Mouse (Mus musculus) liver, postnatal 0 days (tissue): ENCODE results near the gene Tap1. TPM values are rescaled to one million over a fixed set of nuclear protein-coding genes. Genes with fewer than 3 reads are reported as not detected.

Source experiments
- ATAC-seq: fragments of 200-750 bp; cut with Nextera tagmentation; 2 replicates; pipeline ENCODE4 v1.8.0; 2017; ENCODE audit warnings: mild to moderate bottlenecking, moderate library complexity
- DNase-seq: peaks from one replicate; pipeline ENCODE4 v3.0.0-alpha.2; 2016
- H3K27ac ChIP-seq: fragments of 300-500 bp; sonication (generic); 2 replicates; pipeline ENCODE4 v1.5.1; 2014; ENCODE audit warnings: antibody characterized with exemption, moderate library complexity, mild to moderate bottlenecking, low read depth
- H3K27me3 ChIP-seq: fragments of 300-500 bp; sonication (generic); 2 replicates; pipeline ENCODE4 v1.6.1; 2014; ENCODE audit warnings: low read length, control low read depth, mixed read lengths; ENCODE audit not compliant: insufficient read depth
- H3K36me3 ChIP-seq: fragments of 300-500 bp; sonication (generic); replicated peaks from 2 replicates; pipeline ENCODE4 v1.6.1; 2014; ENCODE audit warnings: mild to moderate bottlenecking, control low read depth, low read length, moderate library complexity, mixed read lengths; ENCODE audit not compliant: insufficient read depth
- H3K4me1 ChIP-seq: fragments of 300-500 bp; sonication (generic); 2 replicates; pipeline ENCODE4 v1.6.1; 2014; ENCODE audit warnings: antibody characterized with exemption, mild to moderate bottlenecking, control low read depth; ENCODE audit not compliant: insufficient read depth
- H3K4me2 ChIP-seq: fragments of 300-500 bp; sonication (generic); 2 replicates; pipeline ENCODE4 v1.6.1; 2014; ENCODE audit warnings: low read depth, mild to moderate bottlenecking, low read length, moderate library complexity, mixed read lengths
- H3K4me3 ChIP-seq: fragments of 300-500 bp; sonication (generic); 2 replicates; pipeline ENCODE4 v1.5.1; 2014; ENCODE audit warnings: low read depth, low read length
- H3K9ac ChIP-seq: fragments of 300-500 bp; sonication (generic); replicated peaks from 2 replicates; pipeline ENCODE4 v1.6.1; 2014; ENCODE audit warnings: mild to moderate bottlenecking, moderate library complexity
- H3K9me3 ChIP-seq: fragments of 300-500 bp; sonication (generic); 2 replicates; pipeline ENCODE4 v1.6.1; 2016; ENCODE audit warnings: mild to moderate bottlenecking, control low read depth, low read length, mixed read lengths
- CTCF ChIP-seq: sonication (generic); IDR thresholded peaks from 2 replicates; pipeline ENCODE4 v1.5.1; 2016; ENCODE audit warnings: antibody characterized with exemption, low read depth
- EP300 ChIP-seq: IDR thresholded peaks from 2 replicates; pipeline ENCODE4 v1.6.1; 2016; ENCODE audit warnings: antibody characterized with exemption, low read depth, mild to moderate bottlenecking
- WGBS: fragments of 180-500 bp; shearing (Covaris S2); extraction: QIAGEN DNeasy Blood & Tissue Kit; methylation state at CpG from one replicate; pipeline ENCODE4 v1.1.7; 2014; ENCODE audit not compliant: insufficient replicate concordance; 5-methylcytosine and 5-hydroxymethylcytosine counted together
- polyA plus RNA-seq: library from polyadenylated mRNA; unstranded; fragments of >200 nt; fragmentation: Nextera tagmentation; extraction: Ambion mirVana; gene quantifications from 2 replicates; pipeline ENCODE4 v1.2.1, GENCODE M21; 2015

Gene Tap1
- polyA plus RNA-seq, 1 experiment from 2014 or later: 8.8 TPM

DNA sequence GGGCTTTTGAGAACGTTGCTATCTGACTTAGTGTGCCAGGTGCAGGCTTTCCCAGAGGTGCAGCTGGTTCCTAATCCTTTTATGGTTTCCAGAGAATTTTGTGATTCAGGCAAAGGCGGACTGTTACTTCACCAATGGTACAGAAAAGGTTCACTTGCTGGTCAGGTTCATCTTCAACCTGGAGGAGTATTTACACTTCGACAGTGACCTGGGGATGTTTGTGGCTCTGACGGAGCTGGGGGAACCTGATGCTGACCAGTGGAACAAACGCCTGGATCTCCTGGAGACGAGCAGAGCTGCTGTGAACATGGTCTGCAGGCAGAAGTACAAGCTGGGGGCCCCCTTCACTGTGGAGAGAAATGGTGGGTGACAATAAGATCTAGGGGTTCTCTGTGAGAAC is 53.6 kb downstream of the Tap1 start:
- 0 out of 2 replicates have a peak, but pooled peaks cover 5% of the 10 kb centered on the region for H3K9me3 ChIP-seq
- no peak overlapping the region for H3K4me2 ChIP-seq
- no peak overlapping the region for H3K9ac ChIP-seq
- peaks cover 3% of the 10 kb centered on the region; the same call in 1 of the 2 replicates for H3K4me1 ChIP-seq
- TF ChIP-seq CTCF: no peak
- no peak for TF ChIP-seq EP300
- DNase-seq: no peak
- no peaks in the 10 kb centered on the region for H3K27me3 ChIP-seq
- H3K4me3 ChIP-seq: no peak overlapping the region
- no peaks in the 10 kb centered on the region for H3K36me3 ChIP-seq
- no peak for ATAC-seq
- H3K27ac ChIP-seq: no peak overlapping the region
- WGBS: 70% methylated on average over 6 of the region's 6 CpGs

DNA sequence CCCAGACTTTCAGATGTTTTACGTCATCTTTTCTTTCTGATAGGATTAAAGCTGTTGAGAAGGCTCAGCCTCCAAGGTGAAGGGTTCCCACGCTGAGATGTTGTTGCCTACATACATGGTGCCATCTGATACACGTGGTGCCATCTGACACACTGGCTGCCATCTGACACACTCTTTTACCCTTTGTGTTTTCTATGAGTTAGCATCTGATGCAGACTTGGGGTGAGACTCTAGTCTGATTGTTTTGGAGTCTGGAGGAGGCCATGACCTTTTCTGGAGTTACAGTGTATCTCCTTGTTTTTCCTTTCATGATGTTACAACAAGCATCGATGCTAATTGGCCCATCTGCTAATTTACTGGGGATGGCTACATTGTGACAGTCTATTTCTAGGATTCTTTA is 57.3 kb downstream of the Tap1 start:
- H3K27me3 ChIP-seq: no peaks in the 10 kb centered on the region
- H3K27ac ChIP-seq: no peak overlapping the region
- no peak for TF ChIP-seq EP300
- no peak for TF ChIP-seq CTCF
- ATAC-seq (no peak), DNase-seq (no peak)
- H3K9me3 ChIP-seq: 0 out of 2 replicates have a peak, but pooled peaks cover 5% of the 10 kb centered on the region
- H3K4me2 ChIP-seq: no peak overlapping the region
- no peak overlapping the region for H3K9ac ChIP-seq
- no peak overlapping the region for H3K4me3 ChIP-seq
- no peaks in the 10 kb centered on the region for H3K36me3 ChIP-seq
- no peaks in the 10 kb centered on the region for H3K4me1 ChIP-seq
- WGBS: 72% methylated on average over 4 of the region's 4 CpGs

Other genes starting within 250 kb of the Tap1 start
- gene Pfdn6, start 247.2 kb upstream of the Tap1 start, polyA plus RNA-seq: 82.2 and 85.5 TPM in 2 replicates
- 12.7 and 12.8 TPM in 2 replicates for gene Wdr46, start 246.9 kb upstream of the Tap1 start, polyA plus RNA-seq
- gene B3galt4, start 236.1 kb upstream of the Tap1 start, polyA plus RNA-seq: 2.2 and 2.4 TPM in 2 replicates
- gene Vps52, start 231.7 kb upstream of the Tap1 start, polyA plus RNA-seq: 12.5 and 13.4 TPM in 2 replicates
- 1,510 and 1,549 TPM in 2 replicates for gene Rps18, start 231.6 kb upstream of the Tap1 start, polyA plus RNA-seq
- 274 and 288 TPM in 2 replicates for gene H2-K1, start 187.2 kb upstream of the Tap1 start, polyA plus RNA-seq
- gene Ring1, start 162.9 kb upstream of the Tap1 start, polyA plus RNA-seq: 6.0 and 7.1 TPM in 2 replicates
- 49.1 and 51.6 TPM in 2 replicates for gene H2-Ke6, start 159.5 kb upstream of the Tap1 start, polyA plus RNA-seq
- gene Slc39a7, start 155.9 kb upstream of the Tap1 start, polyA plus RNA-seq: 41.3 and 43.4 TPM in 2 replicates
- gene Rxrb, start 155.7 kb upstream of the Tap1 start, polyA plus RNA-seq: 16.2 and 16.4 TPM in 2 replicates
- 0.21 and 0.47 TPM in 2 replicates for gene Col11a2, start 148.1 kb upstream of the Tap1 start, polyA plus RNA-seq
- 0.72 and 0.85 TPM in 2 replicates for gene H2-Oa, start 95.2 kb upstream of the Tap1 start, polyA plus RNA-seq
- gene H2-DMa, start 68.0 kb upstream of the Tap1 start, polyA plus RNA-seq: 9.7 and 11.9 TPM in 2 replicates
- gene Brd2, start 64.9 kb upstream of the Tap1 start, polyA plus RNA-seq: 29.2 and 32.5 TPM in 2 replicates
- gene H2-DMb2, start 44.2 kb upstream of the Tap1 start, polyA plus RNA-seq: 1.9 and 2.1 TPM in 2 replicates
- gene H2-DMb1, start 34.5 kb upstream of the Tap1 start, polyA plus RNA-seq: 3.9 and 4.0 TPM in 2 replicates
- gene Psmb9, start 211 bp downstream of the Tap1 start, polyA plus RNA-seq: 20.4 and 22.9 TPM in 2 replicates
- 49.7 and 51.6 TPM in 2 replicates for gene Psmb8, start 10.2 kb downstream of the Tap1 start, polyA plus RNA-seq
- 9.8 and 10.5 TPM in 2 replicates for gene Tap2, start 16.0 kb downstream of the Tap1 start, polyA plus RNA-seq
- gene H2-Ob, start 51.4 kb downstream of the Tap1 start, polyA plus RNA-seq: 1.1 and 1.2 TPM in 2 replicates
- gene H2-Ab1, start 70.1 kb downstream of the Tap1 start, polyA plus RNA-seq: 22.7 and 24.9 TPM in 2 replicates
- gene H2-Aa, start 100.3 kb downstream of the Tap1 start, polyA plus RNA-seq: 12.0 and 15.3 TPM in 2 replicates
- gene H2-Eb1, start 118.3 kb downstream of the Tap1 start, polyA plus RNA-seq: 8.2 and 9.3 TPM in 2 replicates
- gene H2-Eb2, start 138.1 kb downstream of the Tap1 start, polyA plus RNA-seq: not detected in 2 replicates
- not detected in 2 replicates for gene Btnl2, start 167.3 kb downstream of the Tap1 start, polyA plus RNA-seq
- not detected in 2 replicates for gene Btnl1, start 189.6 kb downstream of the Tap1 start, polyA plus RNA-seq
- 0.08 TPM in 1 of 2 replicates, not detected in the other for gene BC051142, start 211.3 kb downstream of the Tap1 start, polyA plus RNA-seq